Mouse (Mus musculus): ENCODE results near the gene Fbxw8. TPM values are rescaled to one million over a fixed set of nuclear protein-coding genes. Genes with fewer than 3 reads are reported as not detected.

Gene Fbxw8
- polyA plus RNA-seq, 1 experiment: 72.5 TPM

DNA sequence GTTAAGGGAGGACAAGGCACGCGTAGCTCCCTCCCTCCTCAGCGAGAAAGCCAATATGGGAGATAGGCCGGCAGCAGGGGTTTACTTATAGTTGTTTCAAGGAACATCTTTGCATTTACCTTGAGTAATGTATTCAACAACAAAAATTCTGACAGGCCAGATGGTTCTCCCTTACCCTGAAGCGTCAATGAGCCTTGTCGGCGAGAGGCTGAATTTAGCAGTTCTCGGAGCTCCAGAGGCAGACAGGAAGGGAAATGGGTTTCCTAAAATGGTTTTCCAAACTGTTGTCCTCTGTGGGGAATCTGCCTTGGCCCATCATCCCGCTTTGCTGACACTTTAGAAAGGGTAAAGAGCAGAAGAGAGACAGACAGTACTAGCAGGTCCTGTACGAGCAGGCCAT is 48.6 kb downstream of the Fbxw8 start:
- H3K79me2 ChIP-seq (ENCODE audit: control insufficient read depth, insufficient read depth): no peaks in the 10 kb centered on the region
- no peak overlapping the region for H3K4me3 ChIP-seq (ENCODE audit: insufficient read depth, poor library complexity, severe bottlenecking)
- H3K27me3 ChIP-seq (ENCODE audit: control insufficient read depth, insufficient read depth, insufficient read length): no peaks in the 10 kb centered on the region
- H3K79me3 ChIP-seq (ENCODE audit: low read depth): no peaks in the 10 kb centered on the region
- TF ChIP-seq MAX (IDR thresholded peaks at IDR 0.05) (no peak), CEBPB (IDR thresholded peaks at IDR 0.05; ENCODE audit: low read depth) (no peak), MYOG (IDR thresholded peaks at IDR 0.05; ENCODE audit: control insufficient read depth, extremely low read depth, insufficient read length) (no peak), FOSL1 (IDR thresholded peaks at IDR 0.05; ENCODE audit: insufficient read depth, low read length, poor library complexity, severe bottlenecking) (no peak), CTCF (IDR thresholded peaks at IDR 0.05; ENCODE audit: control insufficient read depth, insufficient read depth, insufficient read length) (no peak), USF1 (IDR thresholded peaks at IDR 0.05; ENCODE audit: low read depth) (no peak), MYOD1 (IDR thresholded peaks at IDR 0.05; ENCODE audit: control insufficient read depth, insufficient read length, low read depth) (no peak)
- no peak overlapping the region for H3ac ChIP-seq (ENCODE audit: control insufficient read depth, insufficient read length, low read depth)
- peaks cover 27% of the 10 kb centered on the region for H3K36me3 ChIP-seq (ENCODE audit: control insufficient read depth, insufficient read depth)

DNA sequence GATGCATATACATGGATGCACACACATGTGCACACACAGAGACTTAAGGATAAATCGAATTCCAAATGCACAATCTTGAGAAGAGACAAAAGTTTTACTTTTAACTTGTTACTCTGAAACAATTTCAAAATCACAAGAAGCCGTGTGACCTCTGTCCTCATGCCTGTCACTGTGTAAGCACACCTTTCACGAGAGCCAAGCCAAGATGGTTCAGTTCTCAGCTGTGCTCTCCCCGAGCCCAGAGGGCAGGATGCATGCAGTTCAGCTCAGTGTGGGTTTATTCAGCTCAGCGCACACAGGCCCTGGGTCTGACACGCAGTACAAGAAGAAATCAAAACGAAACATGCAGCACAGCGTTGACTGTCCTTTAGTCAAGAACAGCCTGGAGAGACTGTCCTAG is 49.7 kb downstream of the Fbxw8 start:
- no peak for TF ChIP-seq FOSL1 (IDR thresholded peaks at IDR 0.05; ENCODE audit: insufficient read depth, low read length, poor library complexity, severe bottlenecking)
- TF ChIP-seq MYOD1 (IDR thresholded peaks at IDR 0.05; ENCODE audit: control insufficient read depth, insufficient read length, low read depth): no peak
- TF ChIP-seq CTCF (IDR thresholded peaks at IDR 0.05; ENCODE audit: control insufficient read depth, insufficient read depth, insufficient read length): no peak
- no peak for TF ChIP-seq MAX (IDR thresholded peaks at IDR 0.05)
- no peak for TF ChIP-seq MYOG (IDR thresholded peaks at IDR 0.05; ENCODE audit: control insufficient read depth, extremely low read depth, insufficient read length)
- no peak for TF ChIP-seq CEBPB (IDR thresholded peaks at IDR 0.05; ENCODE audit: low read depth)
- TF ChIP-seq USF1 (IDR thresholded peaks at IDR 0.05; ENCODE audit: low read depth): no peak
- peaks cover 28% of the 10 kb centered on the region for H3K36me3 ChIP-seq (ENCODE audit: control insufficient read depth, insufficient read depth)
- no peaks in the 10 kb centered on the region for H3K79me3 ChIP-seq (ENCODE audit: low read depth)
- H3K4me3 ChIP-seq (ENCODE audit: insufficient read depth, poor library complexity, severe bottlenecking): no peak overlapping the region
- no peaks in the 10 kb centered on the region for H3K79me2 ChIP-seq (ENCODE audit: control insufficient read depth, insufficient read depth)
- no peaks in the 10 kb centered on the region for H3K27me3 ChIP-seq (ENCODE audit: control insufficient read depth, insufficient read depth, insufficient read length)
- no peak overlapping the region for H3ac ChIP-seq (ENCODE audit: control insufficient read depth, insufficient read length, low read depth)

DNA sequence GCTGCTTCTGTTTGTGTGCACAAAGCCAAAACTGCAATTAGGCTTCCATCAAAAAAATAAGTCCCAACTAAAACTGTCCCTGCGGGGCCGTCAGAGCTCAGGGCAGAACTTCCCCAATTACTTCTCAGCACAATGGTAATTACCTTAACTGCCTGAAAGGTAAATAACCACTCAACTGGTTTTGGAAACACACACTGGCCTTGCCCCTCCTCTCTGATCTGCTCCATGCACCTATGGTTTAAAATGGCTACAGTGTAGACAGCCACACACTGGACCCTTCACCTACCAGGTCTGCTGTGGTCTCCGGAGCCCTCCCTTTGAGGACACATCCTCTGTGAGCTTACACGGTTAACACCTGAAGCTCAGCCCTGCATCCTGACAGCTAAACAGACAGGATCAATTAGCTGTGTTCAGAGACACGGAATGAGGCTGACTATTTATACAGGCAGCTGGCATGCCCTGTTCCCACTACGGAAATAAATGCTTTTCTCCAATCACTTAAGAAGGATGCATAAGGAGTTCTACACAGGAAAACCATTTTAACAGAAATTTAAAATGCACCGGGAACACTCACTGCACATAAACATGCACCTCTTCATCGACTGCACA is 55.3 kb downstream of the Fbxw8 start:
- Histone ChIP-seq H3K79me3 (ENCODE audit: low read depth) (no peaks in the 10 kb centered on the region), H3K36me3 (ENCODE audit: control insufficient read depth, insufficient read depth) (peaks cover 9% of the 10 kb centered on the region), H3K27me3 (ENCODE audit: control insufficient read depth, insufficient read depth, insufficient read length) (no peaks in the 10 kb centered on the region), H3ac (ENCODE audit: control insufficient read depth, insufficient read length, low read depth) (no peak overlapping the region), H3K79me2 (ENCODE audit: control insufficient read depth, insufficient read depth) (no peaks in the 10 kb centered on the region), H3K4me3 (ENCODE audit: insufficient read depth, poor library complexity, severe bottlenecking) (no peak overlapping the region)
- TF ChIP-seq MYOG (IDR thresholded peaks at IDR 0.05; ENCODE audit: control insufficient read depth, extremely low read depth, insufficient read length) (no peak), MAX (IDR thresholded peaks at IDR 0.05) (no peak), MYOD1 (IDR thresholded peaks at IDR 0.05; ENCODE audit: control insufficient read depth, insufficient read length, low read depth) (no peak)

DNA sequence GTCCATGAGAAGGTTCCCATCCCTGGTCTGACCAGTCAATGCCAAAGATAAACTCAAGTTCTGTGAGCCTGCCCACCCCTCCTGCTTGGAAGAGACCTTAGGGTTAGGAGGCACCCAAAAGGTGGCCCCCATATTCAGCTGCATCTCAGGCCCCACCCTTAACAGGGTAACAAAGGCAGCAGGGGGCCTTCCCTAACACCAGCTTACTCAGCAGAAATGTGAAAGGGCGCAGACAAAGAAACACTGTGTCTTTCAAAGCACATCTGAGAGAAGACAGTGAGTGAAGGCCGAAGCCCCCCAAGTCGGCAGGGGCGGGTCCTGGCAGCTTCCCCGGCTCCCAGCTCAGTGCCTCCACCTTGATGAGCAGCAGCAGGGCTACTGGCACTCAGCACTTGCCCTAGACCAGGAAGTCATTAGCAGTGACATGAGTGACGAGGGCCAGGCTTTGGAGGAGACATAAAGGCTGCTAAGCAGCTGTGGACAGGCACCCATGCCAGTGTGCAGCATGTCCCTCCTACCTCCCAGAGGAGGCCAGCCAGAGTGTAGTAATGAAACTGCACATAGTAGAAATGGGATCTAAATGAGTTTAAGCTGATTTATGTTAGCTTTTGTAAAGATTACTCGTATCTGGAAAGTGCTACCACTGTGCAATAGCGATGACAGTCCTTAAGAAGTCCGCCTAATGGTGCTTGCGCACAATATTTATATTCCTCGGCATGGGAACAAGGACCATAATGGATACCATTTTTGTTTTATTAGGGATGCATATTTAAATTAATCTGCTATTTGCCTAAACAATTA is 56.0 kb downstream of the Fbxw8 start:
- TF ChIP-seq MYOG (IDR thresholded peaks at IDR 0.05; ENCODE audit: control insufficient read depth, extremely low read depth, insufficient read length) (no peak), FOSL1 (IDR thresholded peaks at IDR 0.05; ENCODE audit: insufficient read depth, low read length, poor library complexity, severe bottlenecking) (no peak), USF1 (IDR thresholded peaks at IDR 0.05; ENCODE audit: low read depth) (no peak), CTCF (IDR thresholded peaks at IDR 0.05; ENCODE audit: control insufficient read depth, insufficient read depth, insufficient read length) (no peak), MYOD1 (IDR thresholded peaks at IDR 0.05; ENCODE audit: control insufficient read depth, insufficient read length, low read depth) (no peak), MAX (IDR thresholded peaks at IDR 0.05) (no peak), CEBPB (IDR thresholded peaks at IDR 0.05; ENCODE audit: low read depth) (no peak)
- Histone ChIP-seq H3K27me3 (ENCODE audit: control insufficient read depth, insufficient read depth, insufficient read length) (no peaks in the 10 kb centered on the region), H3K4me3 (ENCODE audit: insufficient read depth, poor library complexity, severe bottlenecking) (no peak overlapping the region), H3K36me3 (ENCODE audit: control insufficient read depth, insufficient read depth) (peaks cover 14% of the 10 kb centered on the region), H3ac (ENCODE audit: control insufficient read depth, insufficient read length, low read depth) (no peak overlapping the region), H3K79me3 (ENCODE audit: low read depth) (no peaks in the 10 kb centered on the region), H3K79me2 (ENCODE audit: control insufficient read depth, insufficient read depth) (no peaks in the 10 kb centered on the region)

DNA sequence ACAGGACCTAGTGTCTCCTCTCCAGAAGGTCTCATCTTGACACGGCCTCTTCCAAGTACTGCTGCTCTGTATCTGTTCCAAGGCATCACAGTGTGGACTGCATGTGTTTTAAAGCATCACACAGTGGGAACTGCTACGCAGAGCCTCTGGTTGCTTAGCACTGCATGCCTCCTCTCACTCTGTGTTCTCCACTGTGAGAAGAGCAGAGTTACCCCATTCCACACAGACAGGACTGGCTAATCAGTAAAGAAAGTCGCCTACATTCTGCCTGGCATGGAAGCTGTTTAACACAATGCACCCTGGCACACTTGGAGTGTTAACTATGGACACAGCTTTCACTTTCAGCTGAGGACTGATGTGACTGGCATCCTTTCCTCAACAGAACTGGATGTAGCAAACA is 58.9 kb downstream of the Fbxw8 start:
- Histone ChIP-seq H3ac (ENCODE audit: control insufficient read depth, insufficient read length, low read depth) (no peak overlapping the region), H3K79me3 (ENCODE audit: low read depth) (no peaks in the 10 kb centered on the region), H3K4me3 (ENCODE audit: insufficient read depth, poor library complexity, severe bottlenecking) (no peak overlapping the region), H3K27me3 (ENCODE audit: control insufficient read depth, insufficient read depth, insufficient read length) (no peaks in the 10 kb centered on the region), H3K36me3 (ENCODE audit: control insufficient read depth, insufficient read depth) (peaks cover 34% of the 10 kb centered on the region), H3K79me2 (ENCODE audit: control insufficient read depth, insufficient read depth) (no peaks in the 10 kb centered on the region)
- TF ChIP-seq CEBPB (IDR thresholded peaks at IDR 0.05; ENCODE audit: low read depth) (no peak), CTCF (IDR thresholded peaks at IDR 0.05; ENCODE audit: control insufficient read depth, insufficient read depth, insufficient read length) (no peak), MAX (IDR thresholded peaks at IDR 0.05) (no peak)

DNA sequence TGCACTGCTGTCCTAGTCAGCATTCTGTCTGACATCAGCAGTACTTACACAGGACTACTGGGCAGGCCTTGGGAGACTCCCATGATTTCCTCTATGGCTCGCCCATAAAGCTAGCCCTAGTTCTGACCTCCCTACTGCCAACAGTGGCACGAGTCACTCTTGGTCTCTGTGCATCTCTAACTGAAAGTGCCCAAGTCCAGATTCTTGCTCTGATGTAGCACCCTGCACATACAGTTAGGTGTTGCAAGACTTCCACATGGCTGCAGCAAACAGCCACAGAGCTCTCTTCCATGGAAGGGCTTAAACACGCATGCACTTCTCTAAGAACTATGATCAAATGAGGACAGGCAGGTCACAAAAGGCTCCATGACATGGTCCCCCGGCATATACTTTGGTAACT is 59.4 kb downstream of the Fbxw8 start:
- Histone ChIP-seq H3K36me3 (ENCODE audit: control insufficient read depth, insufficient read depth) (peaks cover 35% of the 10 kb centered on the region), H3ac (ENCODE audit: control insufficient read depth, insufficient read length, low read depth) (no peak overlapping the region), H3K4me3 (ENCODE audit: insufficient read depth, poor library complexity, severe bottlenecking) (no peak overlapping the region), H3K79me3 (ENCODE audit: low read depth) (no peaks in the 10 kb centered on the region), H3K27me3 (ENCODE audit: control insufficient read depth, insufficient read depth, insufficient read length) (no peaks in the 10 kb centered on the region), H3K79me2 (ENCODE audit: control insufficient read depth, insufficient read depth) (no peaks in the 10 kb centered on the region)
- TF ChIP-seq FOSL1 (IDR thresholded peaks at IDR 0.05; ENCODE audit: insufficient read depth, low read length, poor library complexity, severe bottlenecking) (no peak), MYOG (IDR thresholded peaks at IDR 0.05; ENCODE audit: control insufficient read depth, extremely low read depth, insufficient read length) (no peak), MYOD1 (IDR thresholded peaks at IDR 0.05; ENCODE audit: control insufficient read depth, insufficient read length, low read depth) (no peak), USF1 (IDR thresholded peaks at IDR 0.05; ENCODE audit: low read depth) (no peak), CEBPB (IDR thresholded peaks at IDR 0.05; ENCODE audit: low read depth) (no peak), CTCF (IDR thresholded peaks at IDR 0.05; ENCODE audit: control insufficient read depth, insufficient read depth, insufficient read length) (no peak), MAX (IDR thresholded peaks at IDR 0.05) (no peak)
